Mouse (Mus musculus) ES-Bruce4 (cell line): ENCODE data around the gene Lactbl1.

Experiments used
- CTCF ChIP-seq: IDR thresholded peaks from one replicate; pipeline ENCODE4 v1.8.1; 2011; ENCODE audit warnings: low read depth, low read length
- EP300 ChIP-seq: IDR thresholded peaks from 2 replicates; pipeline ENCODE4 v1.6.1; 2011; ENCODE audit warnings: low read depth, low read length; ENCODE audit not compliant: insufficient read depth
- POLR2A ChIP-seq: IDR thresholded peaks from one replicate; pipeline ENCODE4 v1.8.1; 2011; ENCODE audit warnings: low read length; ENCODE audit not compliant: insufficient read depth

DNA sequence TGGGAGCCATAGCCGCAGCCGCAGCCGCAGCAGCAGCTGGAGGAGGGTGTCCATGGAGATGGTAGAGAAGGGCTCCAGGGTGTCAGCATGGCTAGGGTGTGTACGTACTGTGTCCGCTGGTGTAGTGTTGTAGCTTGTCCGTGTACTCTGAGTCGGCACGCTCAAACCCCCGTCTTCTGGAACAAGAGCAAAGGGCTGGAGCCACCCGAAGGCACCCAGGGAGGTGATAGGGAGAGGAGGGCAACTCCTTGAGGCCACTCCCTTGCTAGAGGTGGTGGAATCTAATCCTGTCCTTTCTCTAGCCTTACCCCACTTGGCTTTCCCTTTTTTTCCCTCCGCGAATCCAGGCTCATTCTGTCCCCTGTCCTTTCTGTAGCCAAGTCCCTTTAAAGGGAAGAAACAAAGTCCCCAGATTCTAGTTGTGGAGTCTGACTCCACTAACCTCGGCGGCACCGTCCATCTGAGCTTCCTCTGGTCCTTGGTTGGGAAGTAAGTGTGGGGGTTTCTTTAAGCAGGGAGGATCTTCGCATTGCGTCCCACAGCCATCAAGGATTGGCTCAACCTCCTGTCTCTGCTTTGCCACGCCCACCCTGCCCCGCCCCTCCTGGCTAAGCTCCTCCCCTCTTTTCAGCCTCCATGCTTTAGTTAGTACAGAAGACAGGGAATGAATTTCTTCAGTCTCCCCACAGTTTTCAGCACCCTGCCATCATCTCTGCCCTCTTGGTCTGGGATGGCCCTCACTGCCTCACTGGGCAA is 50.1 kb downstream of the Lactbl1 start:
- TF ChIP-seq CTCF (no peak), POLR2A (no peak), EP300 (no peak)
